Mouse (Mus musculus) bone marrow macrophage, adult 2 months (primary cell): Measurements from ENCODE around the gene Ilkap. TPM values are rescaled to one million over a fixed set of nuclear protein-coding genes. Genes with fewer than 3 reads are reported as not detected.

Experiments
- H3K27ac ChIP-seq: 2 replicates; pipeline ENCODE4 v1.5.1; 2012; ENCODE audit warnings: low read depth, low read length; ENCODE audit not compliant: insufficient read depth
- H3K4me1 ChIP-seq: 2 replicates; pipeline ENCODE4 v1.6.1; 2012; ENCODE audit warnings: low read length; ENCODE audit not compliant: control insufficient read depth, insufficient read depth
- H3K4me3 ChIP-seq: 2 replicates; pipeline ENCODE4 v1.5.1; 2012; ENCODE audit warnings: mild to moderate bottlenecking, low read length, moderate library complexity; ENCODE audit not compliant: insufficient read depth
- CTCF ChIP-seq: IDR thresholded peaks from 2 replicates; pipeline ENCODE4 v1.5.1; 2012; ENCODE audit warnings: low read depth, mild to moderate bottlenecking, low read length, moderate library complexity
- POLR2A ChIP-seq: IDR thresholded peaks from 2 replicates; pipeline ENCODE4 v1.6.1; 2012; ENCODE audit warnings: mild to moderate bottlenecking, low read depth, low read length, borderline replicate concordance
- polyA plus RNA-seq: library from polyadenylated mRNA; stranded (reverse); fragments of >200 nt; gene quantifications from 2 replicates; pipeline ENCODE4 v1.2.4, GENCODE M21; 2012; ENCODE audit not compliant: missing spikeins, insufficient read depth, insufficient read length

Ilkap gene
- polyA plus RNA-seq, 1 experiment = 50.3 TPM

- TF ChIP-seq POLR2A = no peak
- TF ChIP-seq CTCF = no peak
These were observed 6.4 kb upstream of the Ilkap start for GRCm38 (mm10) chr1:91404976-91405375.

GRCm38 (mm10) chr1:91397927-91398259 lies 722 bp downstream of the Ilkap start:
- Histone ChIP-seq H3K4me1 (peaks cover 5% of the 10 kb centered on the region), H3K4me3 (peak overlapping the region; percentile 93), H3K27ac (peak overlapping the region; percentile 39; the same call in 1 of the 2 replicates)
- TF ChIP-seq CTCF = no peak
- TF ChIP-seq POLR2A = no peak

More at GRCm38 (mm10) chr1:91404976-91405375, 6.4 kb upstream of the Ilkap start:
- no peaks in the 10 kb centered on the region for H3K4me1 ChIP-seq
- no peak overlapping the region for H3K4me3 ChIP-seq
- H3K27ac ChIP-seq = no peak overlapping the region

DNA sequence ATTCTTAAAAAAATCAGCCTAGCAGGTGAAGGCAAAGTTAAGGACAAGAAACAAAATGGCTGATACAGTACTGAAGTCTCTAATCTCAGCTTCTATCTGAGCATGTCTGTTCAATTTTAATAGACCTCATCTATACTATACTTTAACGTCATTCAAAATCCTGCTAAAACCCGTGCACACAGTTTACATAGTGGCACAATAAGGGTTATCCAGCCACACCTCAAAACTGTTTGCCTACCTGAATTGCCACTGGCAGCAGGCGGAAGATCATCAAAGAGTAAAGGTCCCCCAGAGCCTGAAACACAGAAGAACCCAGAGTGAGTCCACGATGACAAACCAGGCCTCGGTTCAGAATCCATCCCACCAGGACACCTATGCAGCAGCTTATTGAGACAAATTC lies 8.2 kb downstream of the Ilkap start:
- no peak overlapping the region for H3K4me3 ChIP-seq
- H3K27ac ChIP-seq = no peak overlapping the region
- TF ChIP-seq CTCF = no peak
- TF ChIP-seq POLR2A = no peak
- no peaks in the 10 kb centered on the region for H3K4me1 ChIP-seq

DNA sequence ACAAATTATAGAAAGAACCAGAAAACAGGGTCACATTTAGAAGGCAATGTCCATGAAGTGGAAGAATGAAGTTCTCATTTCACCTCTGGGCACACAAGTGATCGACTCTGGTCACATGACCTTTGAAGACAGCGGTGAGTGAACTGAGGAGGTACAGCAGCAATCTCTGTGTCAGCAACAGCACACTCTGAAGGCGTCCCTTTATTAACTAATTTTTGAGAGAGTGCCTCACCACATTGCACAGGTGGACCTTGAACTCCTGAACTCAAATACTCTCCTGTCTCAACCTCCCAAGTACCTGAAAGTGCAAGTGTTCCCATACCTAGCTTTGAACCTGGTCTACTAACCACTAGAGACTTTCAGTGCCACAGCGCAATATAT lies 17.5 kb downstream of the Ilkap start:
- H3K4me1 ChIP-seq = no peaks in the 10 kb centered on the region
- no peak for TF ChIP-seq POLR2A
- no peak for TF ChIP-seq CTCF
- no peak overlapping the region for H3K4me3 ChIP-seq
- H3K27ac ChIP-seq = no peak overlapping the region

DNA sequence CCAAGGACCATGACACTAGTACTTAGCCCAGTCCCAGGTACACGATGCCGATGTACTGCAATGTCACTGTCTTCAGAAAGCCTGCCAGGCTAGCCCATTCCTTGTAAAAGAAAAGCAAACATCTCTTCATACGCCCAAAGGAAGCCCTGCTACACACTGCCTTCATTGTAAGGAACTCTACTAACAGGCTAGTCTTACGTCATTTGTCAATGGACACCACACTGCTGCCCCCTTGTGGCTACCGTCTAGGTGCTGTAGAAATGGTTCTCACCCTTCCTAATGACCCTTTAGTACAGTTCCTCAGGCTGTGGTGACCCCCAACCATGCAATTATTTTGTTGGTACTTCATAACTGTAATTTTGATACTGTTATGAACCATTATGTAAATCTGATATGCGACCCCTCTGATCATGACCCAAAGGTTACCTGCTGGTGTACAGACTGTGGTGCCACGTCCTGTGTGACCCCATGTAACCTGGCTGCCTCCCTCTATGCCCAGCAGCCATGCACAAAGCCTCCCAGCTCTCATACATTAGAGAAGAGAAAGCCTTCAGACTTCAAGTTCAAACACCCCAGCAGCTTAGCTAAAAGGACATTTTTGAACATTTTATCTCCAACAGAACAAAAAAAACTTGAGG lies 18.0 kb downstream of the Ilkap start:
- Histone ChIP-seq H3K4me1 (no peaks in the 10 kb centered on the region), H3K27ac (no peak overlapping the region), H3K4me3 (no peak overlapping the region)
- TF ChIP-seq CTCF = no peak
- no peak for TF ChIP-seq POLR2A

- Histone ChIP-seq H3K27ac (no peak overlapping the region), H3K4me1 (no peaks in the 10 kb centered on the region), H3K4me3 (no peak overlapping the region)
- TF ChIP-seq CTCF = no peak
- no peak for TF ChIP-seq POLR2A
These were observed 25.2 kb downstream of the Ilkap start for GRCm38 (mm10) chr1:91373414-91373835.

GRCm38 (mm10) chr1:91370055-91370454 lies 28.6 kb downstream of the Ilkap start:
- H3K4me1 ChIP-seq = peaks cover 2% of the 10 kb centered on the region; the same call in 1 of the 2 replicates
- no peak overlapping the region for H3K4me3 ChIP-seq
- H3K27ac ChIP-seq = no peak overlapping the region
- TF ChIP-seq POLR2A (no peak), CTCF (no peak)

GRCm38 (mm10) chr1:91369408-91369807 lies 29.2 kb downstream of the Ilkap start:
- peaks cover 2% of the 10 kb centered on the region; the same call in 1 of the 2 replicates for H3K4me1 ChIP-seq
- no peak overlapping the region for H3K27ac ChIP-seq
- no peak overlapping the region for H3K4me3 ChIP-seq
- TF ChIP-seq POLR2A = no peak
- no peak for TF ChIP-seq CTCF

DNA sequence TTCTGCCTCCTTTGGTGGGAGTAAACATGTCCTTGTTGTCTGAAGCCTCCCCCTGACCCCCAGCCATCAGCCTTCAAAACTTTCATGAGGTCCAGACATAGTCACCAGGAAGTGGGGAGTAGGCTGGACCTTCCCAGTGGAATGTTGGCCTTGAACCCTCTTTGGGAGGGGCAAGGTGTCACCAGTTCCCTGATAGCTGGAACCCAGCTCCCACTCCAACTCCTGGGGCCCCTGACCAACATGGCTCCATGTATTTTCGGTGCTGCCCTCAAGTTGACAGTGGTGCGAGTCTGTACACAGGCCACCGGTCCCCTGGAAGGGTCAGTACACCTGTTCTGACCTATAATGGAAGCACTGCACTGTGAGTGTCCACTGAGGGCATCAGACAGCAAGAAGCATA lies 31.3 kb downstream of the Ilkap start:
- Histone ChIP-seq H3K4me3 (no peak overlapping the region), H3K4me1 (peaks cover 2% of the 10 kb centered on the region; the same call in 1 of the 2 replicates), H3K27ac (no peak overlapping the region)
- no peak for TF ChIP-seq CTCF
- TF ChIP-seq POLR2A = no peak

DNA sequence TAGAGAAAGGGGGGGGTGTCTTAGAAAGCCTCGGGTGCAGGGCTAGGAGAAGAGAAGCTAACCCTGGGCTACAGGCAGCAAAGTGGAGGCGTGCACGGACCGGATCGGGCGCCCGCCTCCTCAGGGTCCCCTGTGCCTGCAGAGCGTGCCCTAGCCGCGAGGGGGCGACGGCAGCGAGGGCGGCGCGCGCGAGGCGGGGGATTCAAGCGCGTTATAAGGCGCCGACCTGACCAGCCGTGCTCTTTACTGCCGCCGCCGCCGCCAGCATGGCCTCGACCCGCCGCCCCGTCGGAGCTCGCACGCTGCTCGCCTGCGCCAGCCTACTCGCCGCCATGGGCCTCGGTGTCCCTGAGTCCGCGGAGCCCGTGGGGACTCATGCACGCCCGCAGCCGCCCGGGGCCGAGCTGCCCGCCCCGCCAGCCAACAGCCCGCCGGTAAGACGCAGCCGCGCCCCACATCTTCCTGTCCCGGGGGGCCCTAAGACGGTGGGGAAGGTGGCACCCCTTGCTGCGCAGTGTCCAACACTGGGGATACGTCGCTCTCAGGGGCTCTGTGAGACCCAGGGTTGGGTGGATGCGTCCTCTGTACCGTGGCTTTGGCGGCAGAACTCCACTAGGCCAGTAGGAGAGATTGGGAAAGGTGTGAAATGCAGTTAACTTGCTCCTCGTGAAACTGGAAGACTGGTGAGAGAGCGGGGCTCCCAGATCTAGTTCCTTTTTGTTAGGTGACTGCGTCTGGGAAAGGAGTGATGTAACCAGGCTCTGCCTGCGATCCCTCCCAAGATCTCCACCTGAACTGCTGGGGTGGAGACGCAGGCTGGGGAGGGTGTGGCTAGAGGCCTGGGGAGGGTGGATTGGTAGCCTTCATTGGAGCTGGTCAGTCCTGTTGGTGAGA lies 32.2 kb downstream of the Ilkap start, which contains the start of gene Erfe:
TSS of gene Erfe (plus strand) at position 216 of the 894 bp plus-strand sequence.
- peak within 1 kb of the TSS; percentile 50 for H3K4me3 ChIP-seq
- no peak within 1 kb of the TSS for H3K27ac ChIP-seq
- TF ChIP-seq POLR2A (no peak), CTCF (no peak; the same call in 1 of the 2 replicates)
- peaks cover 2% of the 10 kb centered on the region; the same call in 1 of the 2 replicates for H3K4me1 ChIP-seq
